Mouse (Mus musculus) G1E (cell line): Measurements from ENCODE around the gene Sfxn5.

Experiments
- CTCF ChIP-seq: IDR thresholded peaks from 2 replicates; pipeline ENCODE4 v1.5.1; 2012; ENCODE audit warnings: low read depth, low read length, inconsistent platforms, mixed read lengths
- GATA1 ChIP-seq: IDR thresholded peaks from 2 replicates; pipeline ENCODE4 v1.6.1; 2012; ENCODE audit warnings: borderline replicate concordance, low read length, inconsistent platforms, mixed read lengths
- GATA2 ChIP-seq: IDR thresholded peaks from 2 replicates; pipeline ENCODE4 v1.6.1; 2012; ENCODE audit warnings: low read depth, low read length, inconsistent platforms, borderline replicate concordance
- POLR2AphosphoS5 ChIP-seq: IDR thresholded peaks from 2 replicates; pipeline ENCODE4 v1.6.1; 2012; ENCODE audit warnings: low read depth, low read length, inconsistent platforms; ENCODE audit not compliant: insufficient replicate concordance
- TAL1 ChIP-seq: conservative IDR thresholded peaks from 2 replicates; pipeline ENCODE4 v1.6.1; 2012; ENCODE audit warnings: low read depth, low read length, inconsistent platforms, mixed read lengths

- TF ChIP-seq CTCF: no peak
- TF ChIP-seq GATA2: no peak
- no peak for TF ChIP-seq TAL1
- TF ChIP-seq POLR2AphosphoS5: no peak
- no peak for TF ChIP-seq GATA1
Observed at GRCm38 (mm10) chr6:85294004-85294379, 39.2 kb downstream of the Sfxn5 start.
